Mouse (Mus musculus) MEL (cell line): ENCODE data around the gene Hps1.

Experiments used
- CHD2 ChIP-seq: IDR thresholded peaks from 2 replicates; pipeline ENCODE4 v1.6.1; 2011; ENCODE audit warnings: low read length, improper control_type of control experiment
- CTCF ChIP-seq, 3 experiments: IDR thresholded peaks in 2 of 3; conservative IDR thresholded peaks in 1 of 3; 2 replicates each; pipeline ENCODE4 v1.5.1; 2011 to 2012; ENCODE audit warnings: low read length in 3 of 3, low read depth in 2 of 3, mild to moderate bottlenecking in 2 of 3, improper control_type of control experiment in 1 of 3, inconsistent platforms in 1 of 3, mixed read lengths in 1 of 3, moderate library complexity in 1 of 3; ENCODE audit not compliant: control insufficient read depth in 1 of 3, insufficient read depth in 1 of 3, poor library complexity in 1 of 3, severe bottlenecking in 1 of 3
- EP300 ChIP-seq, 2 experiments: IDR thresholded peaks; 2 replicates each; pipeline ENCODE4 v1.6.1; 2011; ENCODE audit warnings: improper control_type of control experiment in 2 of 2, low read length in 2 of 2, low read depth in 1 of 2, mild to moderate bottlenecking in 1 of 2
- HCFC1 ChIP-seq: IDR thresholded peaks from 2 replicates; pipeline ENCODE4 v1.6.1; 2012; ENCODE audit warnings: low read depth, mild to moderate bottlenecking, inconsistent platforms, low read length, improper control_type of control experiment, moderate library complexity
- JUND ChIP-seq: IDR thresholded peaks from 2 replicates; pipeline ENCODE4 v1.6.1; 2011; ENCODE audit warnings: low read depth, mild to moderate bottlenecking, improper control_type of control experiment, low read length
- MAFK ChIP-seq: IDR thresholded peaks from 2 replicates; pipeline ENCODE4 v1.6.1; 2011; ENCODE audit warnings: low read depth, mild to moderate bottlenecking, low read length, improper control_type of control experiment, borderline replicate concordance
- MXI1 ChIP-seq: IDR thresholded peaks from 2 replicates; pipeline ENCODE4 v1.6.1; 2011; ENCODE audit warnings: mild to moderate bottlenecking, low read depth, low read length, improper control_type of control experiment
- MYC ChIP-seq: IDR thresholded peaks from 2 replicates; pipeline ENCODE4 v1.6.1; 2011; ENCODE audit warnings: low read depth, mild to moderate bottlenecking, low read length, improper control_type of control experiment, moderate library complexity
- POLR2AphosphoS5 ChIP-seq: IDR thresholded peaks from 2 replicates; pipeline ENCODE4 v1.6.1; 2012; ENCODE audit warnings: low read depth, borderline replicate concordance, mild to moderate bottlenecking, inconsistent platforms, low read length, moderate library complexity, mixed read lengths
- RAD21 ChIP-seq: IDR thresholded peaks from 2 replicates; pipeline ENCODE4 v1.6.1; 2011; ENCODE audit warnings: mild to moderate bottlenecking, low read depth, low read length, improper control_type of control experiment
- TCF12 ChIP-seq: IDR thresholded peaks from 2 replicates; pipeline ENCODE4 v1.6.1; 2014; ENCODE audit warnings: low read depth, mild to moderate bottlenecking, inconsistent platforms, low read length, improper control_type of control experiment, moderate library complexity
- ZC3H11A ChIP-seq: IDR thresholded peaks from 2 replicates; pipeline ENCODE4 v1.6.1; 2012; ENCODE audit warnings: low read depth, mild to moderate bottlenecking, inconsistent platforms, low read length, improper control_type of control experiment

DNA sequence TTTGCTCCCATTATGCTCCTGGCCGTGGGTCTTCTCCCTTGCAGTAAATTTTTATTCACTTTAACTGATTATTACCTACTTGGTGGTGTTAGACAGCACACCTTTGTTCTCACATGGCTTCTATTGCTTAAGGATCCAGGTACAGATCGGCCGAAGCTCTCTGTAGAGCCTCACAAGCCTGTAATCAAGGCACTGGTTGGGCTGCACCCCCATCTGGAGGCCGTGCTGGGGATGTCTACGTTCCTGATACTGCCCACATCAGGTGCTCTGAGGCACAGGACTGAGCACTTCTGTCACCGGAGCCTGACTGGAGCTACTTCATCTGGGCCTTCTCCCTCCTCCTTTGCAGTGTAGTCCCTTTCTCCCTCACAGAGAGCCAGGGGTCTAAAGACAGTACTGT is 56.5 kb downstream of the Hps1 start:
- no peak for TF ChIP-seq TCF12
- no peak for TF ChIP-seq POLR2AphosphoS5
- TF ChIP-seq CTCF (IDR thresholded peaks at IDR 0.05 in 2 of 3, conservative IDR thresholded peaks at IDR 0.05 in 1 of 3; ENCODE audit: control insufficient read depth in 1 of 3, insufficient read depth in 1 of 3, low read depth in 2 of 3, low read length in 3 of 3, poor library complexity in 1 of 3, severe bottlenecking in 1 of 3) = peak in 2 of 3 experiments; percentile 7 to 21; a peak in 1 of 6 replicates
- no peak for TF ChIP-seq ZC3H11A
- TF ChIP-seq MYC = no peak
- no peak for TF ChIP-seq CHD2
- no peak for TF ChIP-seq MXI1
- peak; percentile 22 for TF ChIP-seq RAD21
- TF ChIP-seq MAFK = no peak
- TF ChIP-seq JUND = no peak
- TF ChIP-seq HCFC1 = no peak
- TF ChIP-seq EP300 (IDR thresholded peaks at IDR 0.05; ENCODE audit: low read depth in 1 of 2, low read length in 2 of 2) = no peak
